Mouse (Mus musculus): ENCODE measurements around the gene Rptor. TPM values are rescaled to one million over a fixed set of nuclear protein-coding genes. Genes with fewer than 3 reads are reported as not detected.

Rptor gene
- polyA plus RNA-seq, 1 experiment from 2014 or later: 13.2 TPM

GRCm38 (mm10) chr11:119937772-119938502 is 335.2 kb downstream of the Rptor start:
- Histone ChIP-seq H3K36me3 (replicated peaks; ENCODE audit: control insufficient read depth, insufficient read depth) (no peaks in the 10 kb centered on the region), H3K9me3 (ENCODE audit: control insufficient read depth, low read length) (no peaks in the 10 kb centered on the region), H3K4me3 (replicated peaks; ENCODE audit: low read length) (no peak overlapping the region), H3K27me3 (ENCODE audit: control insufficient read depth, insufficient read depth, low read length) (0 out of 2 replicates have a peak, but pooled peaks cover 3% of the 10 kb centered on the region), H3K4me1 (replicated peaks; ENCODE audit: control insufficient read depth, insufficient read depth, low read length) (peaks cover 28% of the 10 kb centered on the region), H3K9ac (no peak overlapping the region), H3K27ac (no peak overlapping the region), H3K4me2 (replicated peaks) (no peak overlapping the region)
- WGBS: 52% methylated on average over 19 of the region's 19 CpGs
- no peak for DNase-seq (ENCODE audit: low spot score)
- no peak for ATAC-seq (ENCODE audit: low FRiP score)

- H3K9me3 ChIP-seq (ENCODE audit: control insufficient read depth, low read length): no peaks in the 10 kb centered on the region
- no peak overlapping the region for H3K4me3 ChIP-seq (replicated peaks; ENCODE audit: low read length)
- 0 out of 2 replicates have a peak, but pooled peaks cover 3% of the 10 kb centered on the region for H3K27me3 ChIP-seq (ENCODE audit: control insufficient read depth, insufficient read depth, low read length)
- H3K9ac ChIP-seq: no peak overlapping the region
- peaks cover 38% of the 10 kb centered on the region for H3K4me1 ChIP-seq (replicated peaks; ENCODE audit: control insufficient read depth, insufficient read depth, low read length)
- ATAC-seq (ENCODE audit: low FRiP score) (no peak), DNase-seq (ENCODE audit: low spot score) (no peak)
- WGBS: 50% methylated on average over 8 of the region's 8 CpGs
- H3K36me3 ChIP-seq (replicated peaks; ENCODE audit: control insufficient read depth, insufficient read depth): no peaks in the 10 kb centered on the region
- H3K4me2 ChIP-seq (replicated peaks): no peak overlapping the region
- no peak overlapping the region for H3K27ac ChIP-seq
These were observed 336.5 kb downstream of the Rptor start for GRCm38 (mm10) chr11:119939073-119939710.

DNA sequence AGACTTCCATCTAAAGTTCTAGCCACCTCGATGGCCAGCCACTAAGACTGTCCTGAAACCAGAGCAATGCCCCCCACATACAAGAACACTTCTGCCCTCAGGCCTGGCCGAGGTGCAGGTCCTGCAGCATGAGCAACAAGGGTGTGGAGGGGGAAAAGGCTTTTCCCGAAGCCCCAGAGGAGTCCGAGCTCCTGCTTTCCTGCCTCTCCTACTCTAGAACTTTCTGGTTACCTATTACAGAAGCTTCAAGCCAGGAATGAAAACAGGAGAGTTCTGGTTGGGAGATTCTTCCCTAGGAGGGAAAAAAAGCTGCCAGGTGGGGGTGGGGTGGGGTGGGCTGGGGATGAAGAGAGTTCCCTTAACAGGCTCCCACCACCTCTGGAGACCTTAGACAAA is 337.0 kb downstream of the Rptor start:
- 63% methylated on average over 4 of the region's 4 CpGs for WGBS

DNA sequence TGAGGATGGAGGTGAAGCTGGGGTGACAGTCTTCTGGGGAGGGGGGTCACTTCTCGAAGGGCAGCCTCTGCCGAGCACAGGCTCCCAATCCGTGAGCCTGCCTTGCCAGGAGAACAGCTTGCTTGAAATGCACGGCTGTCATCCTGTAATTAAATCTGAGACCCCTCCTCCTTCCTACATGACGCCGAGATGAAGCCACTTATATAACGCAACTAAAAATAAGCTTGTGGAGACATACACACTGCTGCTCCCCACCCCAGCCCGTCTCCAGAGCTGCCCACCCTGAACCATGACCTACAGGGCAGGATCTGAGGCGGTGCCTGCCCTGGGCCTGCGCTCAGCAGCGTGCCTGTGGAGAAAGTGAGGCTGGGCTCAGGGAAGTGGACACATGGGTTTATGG is 337.4 kb downstream of the Rptor start:
- Histone ChIP-seq H3K4me2 (replicated peaks) (no peak overlapping the region), H3K9ac (no peak overlapping the region), H3K4me1 (replicated peaks; ENCODE audit: control insufficient read depth, insufficient read depth, low read length) (peaks cover 39% of the 10 kb centered on the region), H3K27me3 (ENCODE audit: control insufficient read depth, insufficient read depth, low read length) (0 out of 2 replicates have a peak, but pooled peaks cover 3% of the 10 kb centered on the region), H3K36me3 (replicated peaks; ENCODE audit: control insufficient read depth, insufficient read depth) (no peaks in the 10 kb centered on the region), H3K4me3 (replicated peaks; ENCODE audit: low read length) (no peak overlapping the region), H3K27ac (no peak overlapping the region), H3K9me3 (ENCODE audit: control insufficient read depth, low read length) (no peaks in the 10 kb centered on the region)
- no peak for DNase-seq (ENCODE audit: low spot score)
- ATAC-seq (ENCODE audit: low FRiP score): no peak
- 53% methylated on average over 11 of the region's 11 CpGs for WGBS

More for the DNA sequence above, 337.0 kb downstream of the Rptor start:
- Histone ChIP-seq H3K4me1 (replicated peaks; ENCODE audit: control insufficient read depth, insufficient read depth, low read length) (peaks cover 39% of the 10 kb centered on the region), H3K4me2 (replicated peaks) (no peak overlapping the region), H3K27ac (no peak overlapping the region), H3K9ac (no peak overlapping the region), H3K9me3 (ENCODE audit: control insufficient read depth, low read length) (no peaks in the 10 kb centered on the region), H3K27me3 (ENCODE audit: control insufficient read depth, insufficient read depth, low read length) (0 out of 2 replicates have a peak, but pooled peaks cover 3% of the 10 kb centered on the region), H3K4me3 (replicated peaks; ENCODE audit: low read length) (no peak overlapping the region), H3K36me3 (replicated peaks; ENCODE audit: control insufficient read depth, insufficient read depth) (no peaks in the 10 kb centered on the region)
- ATAC-seq (ENCODE audit: low FRiP score) (no peak), DNase-seq (ENCODE audit: low spot score) (no peak)

DNA sequence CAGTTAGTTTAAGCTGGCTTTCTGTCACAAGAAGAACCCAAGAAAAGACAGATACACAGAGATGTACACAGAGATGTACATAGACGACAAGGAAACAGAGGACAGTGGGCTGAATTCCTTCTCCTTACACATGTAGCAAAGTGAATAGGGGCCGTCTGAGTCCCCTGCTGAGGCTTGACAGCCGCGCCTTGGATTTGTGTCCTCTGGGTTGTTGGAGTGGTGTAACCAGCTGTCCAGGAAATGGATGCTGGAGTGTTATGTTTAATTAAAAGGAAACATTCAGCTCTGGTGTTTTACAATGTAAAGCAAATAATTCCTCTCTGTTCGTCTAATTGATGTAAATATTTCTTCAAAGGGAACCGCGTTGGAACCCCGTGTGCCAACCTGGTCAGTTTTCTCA is 339.1 kb downstream of the Rptor start:
- H3K9me3 ChIP-seq (ENCODE audit: control insufficient read depth, low read length): no peaks in the 10 kb centered on the region
- H3K4me1 ChIP-seq (replicated peaks; ENCODE audit: control insufficient read depth, insufficient read depth, low read length): peaks cover 28% of the 10 kb centered on the region
- H3K9ac ChIP-seq: peak overlapping the region; percentile 68; the same call in 1 of the 2 replicates
- H3K4me3 ChIP-seq (replicated peaks; ENCODE audit: low read length): peak overlapping the region; percentile 67
- peak overlapping the region; percentile 93 for H3K4me2 ChIP-seq (replicated peaks)
- ATAC-seq (ENCODE audit: low FRiP score): no peak
- H3K27ac ChIP-seq: 0 out of 2 replicates have a peak overlapping the region, but pooled peaks have one; percentile 66
- no peaks in the 10 kb centered on the region for H3K36me3 ChIP-seq (replicated peaks; ENCODE audit: control insufficient read depth, insufficient read depth)
- H3K27me3 ChIP-seq (ENCODE audit: control insufficient read depth, insufficient read depth, low read length): 0 out of 2 replicates have a peak, but pooled peaks cover 3% of the 10 kb centered on the region
- 8% methylated on average over 8 of the region's 8 CpGs for WGBS
- no peak for DNase-seq (ENCODE audit: low spot score)

GRCm38 (mm10) chr11:119942201-119942726 is 339.6 kb downstream of the Rptor start:
- no peaks in the 10 kb centered on the region for H3K9me3 ChIP-seq (ENCODE audit: control insufficient read depth, low read length)
- no peaks in the 10 kb centered on the region for H3K36me3 ChIP-seq (replicated peaks; ENCODE audit: control insufficient read depth, insufficient read depth)
- 0 out of 2 replicates have a peak, but pooled peaks cover 3% of the 10 kb centered on the region for H3K27me3 ChIP-seq (ENCODE audit: control insufficient read depth, insufficient read depth, low read length)
- peak overlapping the region; percentile 66; the same call in 1 of the 2 replicates for H3K27ac ChIP-seq
- peaks cover 24% of the 10 kb centered on the region for H3K4me1 ChIP-seq (replicated peaks; ENCODE audit: control insufficient read depth, insufficient read depth, low read length)
- H3K9ac ChIP-seq: peak overlapping the region; percentile 68
- peak overlapping the region; percentile 67 for H3K4me3 ChIP-seq (replicated peaks; ENCODE audit: low read length)
- ATAC-seq (ENCODE audit: low FRiP score) (peak; percentile 67; the same call in 1 of the 2 replicates), DNase-seq (ENCODE audit: low spot score) (no peak)
- peak overlapping the region; percentile 93 for H3K4me2 ChIP-seq (replicated peaks)
- 1% methylated on average over 41 of the region's 43 CpGs for WGBS

DNA sequence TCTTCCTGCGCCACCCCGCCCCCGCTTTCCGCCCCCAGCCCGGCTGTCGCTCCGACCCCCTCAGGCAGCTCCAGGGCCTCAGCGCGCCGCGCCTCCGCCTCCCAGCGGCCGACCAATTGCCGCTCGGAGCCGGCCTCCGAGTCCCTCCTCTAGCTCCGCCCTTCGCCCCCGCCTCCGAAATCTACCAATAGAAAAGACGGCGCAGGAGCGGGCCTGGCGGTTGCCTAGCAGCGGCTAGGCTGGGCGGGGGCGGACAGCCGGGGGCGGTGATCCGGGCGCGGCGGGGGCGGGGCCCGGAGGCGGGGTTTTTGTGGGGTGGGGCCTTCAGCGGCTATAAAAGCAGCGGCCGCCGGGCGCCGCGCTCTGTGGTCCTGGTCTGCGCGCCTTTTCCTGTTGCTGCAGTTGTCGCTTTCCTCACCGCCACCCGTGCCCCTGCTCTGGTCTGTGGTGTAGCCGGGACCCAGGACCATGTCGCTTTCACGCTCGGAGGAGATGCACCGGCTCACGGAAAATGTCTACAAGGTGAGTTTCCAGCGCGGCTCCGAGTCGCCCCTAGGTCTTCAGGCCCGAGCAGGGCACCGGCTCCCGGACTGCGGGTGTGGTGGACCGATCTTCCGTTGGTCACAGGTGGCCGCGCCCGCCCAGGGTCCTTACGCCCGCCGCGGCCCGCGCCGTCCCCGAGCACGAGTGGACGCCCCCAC is 340.2 kb downstream of the Rptor start, which contains the start of gene Baiap2:
Gene Baiap2 (plus strand): TSS at position 37 of the 701 bp plus-strand sequence.
- Histone ChIP-seq H3K27me3 (ENCODE audit: control insufficient read depth, insufficient read depth, low read length) (0 out of 2 replicates have a peak, but pooled peaks cover 3% of the 10 kb centered on the region), H3K9me3 (ENCODE audit: control insufficient read depth, low read length) (no peaks in the 10 kb centered on the region), H3K27ac (peak within 1 kb of the TSS; percentile 66; the same call in 1 of the 2 replicates), H3K4me1 (replicated peaks; ENCODE audit: control insufficient read depth, insufficient read depth, low read length) (peaks cover 22% of the 10 kb centered on the region), H3K9ac (peak within 1 kb of the TSS; percentile 68), H3K4me3 (replicated peaks; ENCODE audit: low read length) (peak within 1 kb of the TSS; percentile 67), H3K4me2 (replicated peaks) (peak within 1 kb of the TSS; percentile 93), H3K36me3 (replicated peaks; ENCODE audit: control insufficient read depth, insufficient read depth) (no peaks in the 10 kb centered on the region)
- WGBS: under 1% methylated on average over 73 of the region's 79 CpGs
- peak; percentile 96 for ATAC-seq (ENCODE audit: low FRiP score)
- peak; percentile 98 for DNase-seq (ENCODE audit: low spot score)

GRCm38 (mm10) chr11:119943428-119943988 is 340.8 kb downstream of the Rptor start:
- DNase-seq (ENCODE audit: low spot score) (no peak), ATAC-seq (ENCODE audit: low FRiP score) (peak; percentile 13)
- Histone ChIP-seq H3K4me2 (replicated peaks) (peak overlapping the region; percentile 93), H3K9ac (peak overlapping the region; percentile 67), H3K4me3 (replicated peaks; ENCODE audit: low read length) (peak overlapping the region; percentile 67), H3K27ac (no peak overlapping the region), H3K9me3 (ENCODE audit: control insufficient read depth, low read length) (no peaks in the 10 kb centered on the region), H3K36me3 (replicated peaks; ENCODE audit: control insufficient read depth, insufficient read depth) (no peaks in the 10 kb centered on the region), H3K27me3 (ENCODE audit: control insufficient read depth, insufficient read depth, low read length) (no peaks in the 10 kb centered on the region), H3K4me1 (replicated peaks; ENCODE audit: control insufficient read depth, insufficient read depth, low read length) (peaks cover 16% of the 10 kb centered on the region)
- 3% methylated on average over 32 of the region's 32 CpGs for WGBS
